Mouse (Mus musculus) midbrain, embryonic 11.5 days (tissue): ENCODE measurements at regions not wholly inside any gene's neighbourhood (a gene's known extent, or its start where the extent isn't known, plus 50 kb on each side); places are given as distances from the start of the nearest gene placed in this dataset.

Experiments
- ATAC-seq: fragments of 200-750 bp; cut with Nextera tagmentation; 2 replicates; pipeline ENCODE4 v1.8.0; 2017; ENCODE audit warnings: moderate TSS enrichment, moderate library complexity; ENCODE audit not compliant: low FRiP score
- DNase-seq: peaks from one replicate; pipeline ENCODE4 v3.0.0; 2015; ENCODE audit warnings: low spot score; ENCODE audit errors: missing footprints
- H3K27ac ChIP-seq: fragments of 300-500 bp; sonication (generic); 2 replicates; pipeline ENCODE4 v1.5.1; 2014; ENCODE audit warnings: low read depth, low read length
- H3K27me3 ChIP-seq: fragments of 300-500 bp; sonication (generic); 2 replicates; pipeline ENCODE4 v1.6.1; 2014; ENCODE audit warnings: mild to moderate bottlenecking, low read length, moderate library complexity, mixed read lengths; ENCODE audit not compliant: control insufficient read depth, insufficient read depth
- H3K36me3 ChIP-seq: fragments of 300-500 bp; sonication (generic); 2 replicates; pipeline ENCODE4 v1.6.1; 2014; ENCODE audit warnings: mild to moderate bottlenecking, low read length, moderate library complexity, mixed read lengths; ENCODE audit not compliant: control insufficient read depth, insufficient read depth
- H3K4me1 ChIP-seq: fragments of 300-500 bp; sonication (generic); 2 replicates; pipeline ENCODE4 v1.6.1; 2014; ENCODE audit warnings: low read length; ENCODE audit not compliant: control insufficient read depth, insufficient read depth
- H3K4me2 ChIP-seq: fragments of 300-500 bp; sonication (generic); 2 replicates; pipeline ENCODE4 v1.6.1; 2014; ENCODE audit warnings: mild to moderate bottlenecking, moderate library complexity
- H3K4me3 ChIP-seq: fragments of 300-500 bp; sonication (generic); 2 replicates; pipeline ENCODE4 v1.5.1; 2014; ENCODE audit warnings: low read depth, low read length
- H3K9ac ChIP-seq: fragments of 300-500 bp; sonication (generic); 2 replicates; pipeline ENCODE4 v1.6.1; 2014; ENCODE audit warnings: low read length
- H3K9me3 ChIP-seq: fragments of 300-500 bp; sonication (generic); 2 replicates; pipeline ENCODE4 v1.6.1; 2016; ENCODE audit warnings: low read length; ENCODE audit not compliant: control insufficient read depth
- WGBS: fragments of 180-500 bp; shearing (Covaris S2); extraction: QIAGEN DNeasy Blood & Tissue Kit; methylation state at CpG from one replicate; pipeline ENCODE4 v1.1.7; 2014; 5-methylcytosine and 5-hydroxymethylcytosine counted together

- DNase-seq (no peak), ATAC-seq (no peak)
- H3K4me2 ChIP-seq, result no peak overlapping the region
- no peaks in the 10 kb centered on the region for H3K4me1 ChIP-seq
- 92% methylated on average over 1 of the region's 1 CpGs for WGBS
- H3K4me3 ChIP-seq, result no peak overlapping the region
- H3K9me3 ChIP-seq, result no peaks in the 10 kb centered on the region
- no peak overlapping the region for H3K9ac ChIP-seq
- no peaks in the 10 kb centered on the region for H3K27me3 ChIP-seq
- no peak overlapping the region for H3K27ac ChIP-seq
- no peaks in the 10 kb centered on the region for H3K36me3 ChIP-seq
Measured at GRCm38 (mm10) chr13:80502927-80503326, 380.3 kb upstream of the Arrdc3 start.

GRCm38 (mm10) chr13:80514171-80514981 is 368.8 kb upstream of the Arrdc3 start:
- H3K27me3 ChIP-seq, result no peaks in the 10 kb centered on the region
- H3K27ac ChIP-seq, result no peak overlapping the region
- no peaks in the 10 kb centered on the region for H3K4me1 ChIP-seq
- DNase-seq, result no peak
- H3K4me2 ChIP-seq, result no peak overlapping the region
- no peaks in the 10 kb centered on the region for H3K9me3 ChIP-seq
- no peak overlapping the region for H3K9ac ChIP-seq
- H3K4me3 ChIP-seq, result no peak overlapping the region
- peak; percentile 52; the same call in 1 of the 2 replicates for ATAC-seq
- 62% methylated on average over 3 of the region's 3 CpGs for WGBS
- no peaks in the 10 kb centered on the region for H3K36me3 ChIP-seq

- no peak overlapping the region for H3K27ac ChIP-seq
- DNase-seq (no peak), ATAC-seq (peak; percentile 5; the same call in 1 of the 2 replicates)
- no peaks in the 10 kb centered on the region for H3K4me1 ChIP-seq
- no peak overlapping the region for H3K9ac ChIP-seq
- H3K27me3 ChIP-seq, result no peaks in the 10 kb centered on the region
- H3K4me2 ChIP-seq, result no peak overlapping the region
- no peaks in the 10 kb centered on the region for H3K36me3 ChIP-seq
- 65% methylated on average over 4 of the region's 4 CpGs for WGBS
- no peaks in the 10 kb centered on the region for H3K9me3 ChIP-seq
- H3K4me3 ChIP-seq, result no peak overlapping the region
Measured at GRCm38 (mm10) chr13:80514982-80515253, 368.3 kb upstream of the Arrdc3 start.

- no peaks in the 10 kb centered on the region for H3K27me3 ChIP-seq
- H3K9ac ChIP-seq, result no peak overlapping the region
- H3K27ac ChIP-seq, result no peak overlapping the region
- no peak overlapping the region for H3K4me2 ChIP-seq
- H3K9me3 ChIP-seq, result no peaks in the 10 kb centered on the region
- DNase-seq, result no peak
- ATAC-seq, result no peak
- no peaks in the 10 kb centered on the region for H3K36me3 ChIP-seq
- H3K4me3 ChIP-seq, result no peak overlapping the region
- no peaks in the 10 kb centered on the region for H3K4me1 ChIP-seq
- 76% methylated on average over 1 of the region's 1 CpGs for WGBS
Measured at GRCm38 (mm10) chr13:80518836-80519235, 364.3 kb upstream of the Arrdc3 start.

- 77% methylated on average over 4 of the region's 4 CpGs for WGBS
- H3K36me3 ChIP-seq, result no peaks in the 10 kb centered on the region
- no peak overlapping the region for H3K4me2 ChIP-seq
- no peak overlapping the region for H3K9ac ChIP-seq
- no peaks in the 10 kb centered on the region for H3K9me3 ChIP-seq
- no peak overlapping the region for H3K4me3 ChIP-seq
- ATAC-seq, result peak; percentile 38; the same call in 1 of the 2 replicates
- H3K27me3 ChIP-seq, result no peaks in the 10 kb centered on the region
- no peak overlapping the region for H3K27ac ChIP-seq
- no peak for DNase-seq
- no peaks in the 10 kb centered on the region for H3K4me1 ChIP-seq
Measured at GRCm38 (mm10) chr13:80519792-80520191, 363.4 kb upstream of the Arrdc3 start.

- H3K4me3 ChIP-seq, result no peak overlapping the region
- no peak for ATAC-seq
- H3K9me3 ChIP-seq, result no peaks in the 10 kb centered on the region
- no peak overlapping the region for H3K9ac ChIP-seq
- H3K4me1 ChIP-seq, result no peaks in the 10 kb centered on the region
- H3K4me2 ChIP-seq, result no peak overlapping the region
- no peak for DNase-seq
- H3K27ac ChIP-seq, result no peak overlapping the region
- no peaks in the 10 kb centered on the region for H3K27me3 ChIP-seq
- no peaks in the 10 kb centered on the region for H3K36me3 ChIP-seq
- 81% methylated on average over 1 of the region's 1 CpGs for WGBS
Measured at GRCm38 (mm10) chr13:80535755-80536350, 347.3 kb upstream of the Arrdc3 start.

GRCm38 (mm10) chr13:80544951-80545350 is 338.2 kb upstream of the Arrdc3 start:
- WGBS, result 83% methylated on average over 1 of the region's 1 CpGs

GRCm38 (mm10) chr13:80557156-80557555 is 326.0 kb upstream of the Arrdc3 start:
- Histone ChIP-seq H3K9ac (no peak overlapping the region), H3K27me3 (no peaks in the 10 kb centered on the region), H3K36me3 (no peaks in the 10 kb centered on the region), H3K4me2 (no peak overlapping the region), H3K4me1 (no peaks in the 10 kb centered on the region), H3K4me3 (no peak overlapping the region), H3K27ac (no peak overlapping the region), H3K9me3 (no peaks in the 10 kb centered on the region)
- ATAC-seq, result peak; percentile 75
- DNase-seq, result peak; percentile 82

More at GRCm38 (mm10) chr13:80544951-80545350, 338.2 kb upstream of the Arrdc3 start:
- H3K27me3 ChIP-seq, result no peaks in the 10 kb centered on the region
- ATAC-seq (no peak), DNase-seq (no peak)
- H3K4me2 ChIP-seq, result no peak overlapping the region
- H3K36me3 ChIP-seq, result no peaks in the 10 kb centered on the region
- no peak overlapping the region for H3K4me3 ChIP-seq
- no peaks in the 10 kb centered on the region for H3K4me1 ChIP-seq
- no peak overlapping the region for H3K9ac ChIP-seq
- H3K9me3 ChIP-seq, result no peaks in the 10 kb centered on the region
- no peak overlapping the region for H3K27ac ChIP-seq
